Mouse (Mus musculus) thymus, postnatal 0 days (tissue): ENCODE data around the gene Snrpn. TPM values are rescaled to one million over a fixed set of nuclear protein-coding genes. Genes with fewer than 3 reads are reported as not detected.
"Not testable (repeated sequence)": the region's sequence is repeated elsewhere in the genome, so short reads cannot be mapped to it uniquely, and the experiment has no call there.

Experiments used
- DNase-seq: peaks from one replicate; pipeline ENCODE4 v3.0.0-alpha.2; 2015; ENCODE audit warnings: low spot score
- polyA plus RNA-seq: library from polyadenylated mRNA; unstranded; fragments of >200 nt; fragmentation: Nextera tagmentation; extraction: Ambion mirVana; gene quantifications from 2 replicates; pipeline ENCODE4 v1.2.1, GENCODE M21; 2015

Snrpn gene
- polyA plus RNA-seq, result 21.6 and 21.7 TPM in 2 replicates

DNA sequence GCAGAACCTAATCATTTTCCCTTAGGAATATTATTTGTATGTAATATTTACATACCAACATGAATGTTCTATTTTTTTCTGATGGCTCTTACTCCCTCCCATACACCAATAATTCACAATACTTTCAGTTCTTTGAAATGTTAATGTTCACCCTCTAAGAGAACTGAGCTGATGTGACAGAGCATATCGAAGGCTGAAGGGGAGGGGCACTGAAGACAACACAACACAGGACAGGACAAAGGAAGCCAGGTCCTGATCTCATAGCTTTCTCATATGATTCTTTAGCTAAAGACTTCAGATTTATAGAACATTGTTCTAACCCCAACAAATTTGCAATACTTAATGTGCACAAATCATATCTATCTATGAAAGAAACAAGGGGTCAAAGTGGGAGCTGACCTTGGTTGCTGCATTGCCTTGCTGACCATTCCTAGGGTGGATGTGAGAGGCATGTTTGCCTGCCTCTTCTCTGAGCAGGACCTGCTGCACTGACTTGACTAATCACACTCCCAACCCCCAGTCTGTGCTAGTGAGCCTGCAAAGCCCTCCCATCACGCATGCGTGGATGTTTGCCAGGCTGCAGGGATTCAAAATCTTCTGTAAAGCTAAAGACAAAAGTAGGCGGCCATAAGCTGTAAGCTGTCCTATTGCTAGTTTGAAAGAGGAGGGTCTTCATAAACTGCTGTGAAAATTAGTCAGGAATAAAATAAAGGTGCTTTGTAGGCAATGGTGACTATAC is at the start of gene Snrpn:
Gene Snrpn (minus strand): TSS at position 478 of the 739 bp plus-strand sequence.
- DNase-seq, result no peak

DNA sequence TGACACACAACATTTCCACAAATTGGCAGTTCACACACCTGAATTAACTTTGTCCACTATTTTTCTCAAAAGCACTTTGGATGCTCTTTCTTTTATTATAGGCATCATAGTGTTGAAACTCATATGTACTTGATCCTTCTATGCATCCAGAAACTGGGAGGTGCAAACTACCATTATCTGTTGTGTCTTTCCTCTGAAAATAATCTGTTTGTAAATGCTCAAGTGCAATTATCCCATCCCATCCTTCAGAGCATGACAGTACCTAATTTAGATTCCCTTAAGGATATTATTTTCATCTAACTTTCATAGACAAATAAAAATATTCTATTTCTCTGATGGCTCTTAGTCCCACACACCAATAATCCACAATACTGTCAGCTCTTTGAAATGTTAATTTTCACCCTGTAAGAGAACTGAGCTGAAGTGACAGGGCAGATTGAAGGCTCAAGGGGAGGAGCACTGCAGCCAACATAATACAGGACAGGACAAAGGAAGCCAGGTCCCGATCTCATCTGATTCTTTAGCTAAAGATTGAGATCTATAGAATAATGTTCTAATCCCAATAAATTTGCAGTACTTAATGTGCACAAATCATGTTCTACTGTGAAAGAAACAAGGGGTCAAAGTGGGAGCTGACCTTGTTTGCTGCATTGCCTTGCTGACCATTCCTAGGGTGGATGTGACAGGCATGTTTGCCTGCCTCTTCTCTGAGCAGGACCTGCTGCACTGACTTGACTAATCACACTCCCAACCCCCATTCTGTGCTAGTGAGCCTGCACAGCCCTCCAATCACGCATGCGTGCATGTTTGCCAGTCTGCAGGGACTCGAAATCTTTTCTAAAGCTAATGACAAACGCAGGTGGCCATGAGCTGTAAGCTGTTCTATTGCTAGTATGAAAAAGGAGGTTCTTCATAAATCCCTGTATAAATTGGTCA is 30.5 kb upstream of the Snrpn start:
- DNase-seq, result no peak

DNA sequence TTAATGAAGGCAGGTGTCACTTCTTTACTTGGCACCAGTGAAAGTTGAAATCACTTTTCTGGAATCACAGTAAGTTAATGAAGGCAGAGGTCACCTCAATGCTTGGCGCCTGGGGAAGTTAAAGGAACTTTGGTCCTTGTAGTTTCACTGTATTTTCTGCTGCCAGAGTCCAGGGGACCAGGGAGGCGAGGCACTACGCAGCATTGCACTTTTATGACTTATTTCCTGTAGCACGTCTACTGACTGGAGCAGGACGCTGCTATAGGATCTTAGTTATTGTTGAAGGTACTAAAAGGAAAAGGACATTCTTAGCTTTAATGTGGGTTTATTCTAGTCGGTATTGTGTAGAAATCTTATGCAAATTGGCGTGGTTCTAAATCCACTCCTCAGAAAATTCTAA is 14.7 kb downstream of the Snrpn start:
- DNase-seq, result no peak

DNA sequence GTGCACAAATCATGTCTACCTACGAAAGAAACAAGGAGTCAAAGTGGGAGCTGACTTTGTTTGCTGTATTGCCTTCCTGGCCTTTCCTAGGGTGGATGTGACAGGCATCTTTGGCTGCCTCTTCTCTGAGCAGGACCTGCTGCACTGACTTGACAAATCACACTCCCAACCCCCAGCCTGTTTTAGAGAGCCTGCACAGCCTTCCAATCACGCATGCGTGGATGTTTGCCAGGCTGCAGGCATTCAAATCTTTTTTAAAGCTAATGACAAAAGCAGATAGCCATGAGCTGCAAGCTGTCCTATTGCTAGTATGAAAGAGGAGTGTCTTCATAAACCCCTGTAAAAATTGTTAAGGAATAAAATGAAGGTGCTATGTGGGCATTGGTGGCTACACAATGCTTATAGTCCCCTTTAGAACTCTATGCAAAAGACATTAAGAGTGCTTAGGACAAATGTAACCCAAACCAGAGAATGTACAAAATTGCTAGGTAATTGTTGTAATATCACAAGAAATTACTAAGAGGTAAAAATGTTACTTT is 16.9 kb downstream of the Snrpn start:
- not testable (repeated sequence) for DNase-seq

DNA sequence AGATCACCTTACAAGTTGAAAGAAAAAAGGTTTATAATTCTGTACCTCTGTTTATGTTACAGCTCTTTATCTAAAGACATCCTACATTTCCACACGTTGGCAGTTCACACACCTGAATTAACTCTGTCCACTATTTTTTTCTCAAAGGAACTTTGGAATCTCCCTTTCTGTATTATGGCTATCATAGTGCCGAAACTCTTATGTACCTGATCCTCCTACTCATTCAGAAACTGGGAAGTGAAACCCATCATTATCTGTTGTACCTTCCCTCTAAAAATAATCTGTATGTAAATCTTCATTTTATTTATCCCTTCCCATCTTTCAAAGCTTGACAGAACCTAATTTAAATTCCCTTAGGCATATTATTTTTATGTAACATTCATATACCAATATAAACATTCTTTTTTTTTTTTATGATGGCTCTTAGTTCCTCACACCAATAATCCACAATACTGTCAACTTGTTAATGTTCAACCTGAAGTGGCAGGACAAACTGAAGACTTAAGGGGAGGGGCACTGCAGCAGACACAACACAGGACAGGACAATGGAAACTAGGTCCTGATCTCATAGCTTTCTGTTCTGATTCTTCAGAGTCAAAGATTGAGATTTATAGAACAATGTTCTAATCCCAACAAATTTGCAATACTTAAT is 17.5 kb downstream of the Snrpn start:
- DNase-seq, result no peak

DNA sequence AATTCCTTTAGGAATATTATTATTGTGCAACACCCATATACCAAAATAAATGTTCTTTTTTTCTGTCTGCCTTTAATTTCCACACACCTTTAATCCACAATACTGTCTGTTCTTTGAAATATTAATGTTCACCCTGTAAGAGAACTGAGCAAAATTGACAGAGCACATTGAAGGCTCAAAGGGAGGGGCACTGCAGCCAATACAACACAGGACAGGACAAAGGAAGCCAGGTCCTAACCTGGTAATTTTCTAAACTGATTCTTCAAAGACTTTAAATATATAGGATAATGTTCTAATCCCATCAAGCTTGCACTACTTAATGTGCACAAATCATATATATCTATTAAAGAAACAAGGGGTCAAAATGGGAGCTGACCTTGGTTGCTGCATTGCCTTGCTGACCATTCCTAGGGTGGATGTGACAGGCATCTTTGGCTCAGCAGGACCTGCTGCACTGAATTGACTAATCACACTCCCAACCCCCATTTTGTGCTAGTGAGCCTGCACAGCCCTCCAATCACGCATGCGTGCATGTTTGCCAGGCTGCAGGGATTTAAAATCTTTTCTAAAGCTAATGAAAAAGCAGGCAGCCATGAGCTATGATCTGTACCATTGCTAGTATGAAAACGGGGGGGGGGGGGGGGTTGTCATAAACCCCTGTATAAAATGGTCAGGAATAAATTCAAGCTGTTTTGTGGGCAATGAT is 42.7 kb downstream of the Snrpn start:
- no peak for DNase-seq

- no peak for DNase-seq
Measured at GRCm38 (mm10) chr7:60076301-60076700, 63.7 kb downstream of the Snrpn start.

GRCm38 (mm10) chr7:60047481-60048201 is 92.4 kb downstream of the Snrpn start:
- DNase-seq, result no peak

GRCm38 (mm10) chr7:60013186-60013585 is 126.8 kb downstream of the Snrpn start:
- no peak for DNase-seq

DNA sequence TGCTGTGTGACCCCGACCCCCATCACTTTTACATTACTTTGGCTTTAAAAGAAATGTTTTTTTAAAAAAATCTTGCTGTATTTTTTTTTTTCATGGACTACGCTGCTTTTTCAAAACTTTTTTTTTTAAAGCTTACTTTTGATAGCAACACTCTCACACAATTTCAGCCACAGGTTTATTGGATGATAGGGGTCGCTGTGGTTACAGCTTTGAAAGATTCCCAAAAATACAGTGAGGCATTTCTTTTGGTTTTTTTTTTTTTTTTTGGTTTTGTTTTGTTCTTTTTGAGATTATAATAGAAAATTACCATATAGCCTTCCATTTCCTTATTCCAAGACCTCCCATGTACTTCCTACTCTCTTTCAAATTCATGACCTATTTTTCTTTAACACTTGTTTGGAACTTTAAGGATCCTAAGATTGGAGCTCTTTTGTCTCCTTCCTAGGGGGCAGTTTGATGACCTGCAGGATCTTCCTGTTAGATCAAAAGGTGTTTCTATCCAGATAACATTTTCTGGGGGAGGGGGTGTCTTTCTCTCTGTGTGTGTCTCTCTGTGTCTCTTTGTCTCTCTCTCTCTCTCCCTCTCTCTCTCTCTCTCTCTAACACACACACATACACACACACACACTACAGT is 132.2 kb downstream of the Snrpn start:
- DNase-seq, result no peak

GRCm38 (mm10) chr7:60006262-60006661 is 133.8 kb downstream of the Snrpn start:
- DNase-seq, result no peak

DNA sequence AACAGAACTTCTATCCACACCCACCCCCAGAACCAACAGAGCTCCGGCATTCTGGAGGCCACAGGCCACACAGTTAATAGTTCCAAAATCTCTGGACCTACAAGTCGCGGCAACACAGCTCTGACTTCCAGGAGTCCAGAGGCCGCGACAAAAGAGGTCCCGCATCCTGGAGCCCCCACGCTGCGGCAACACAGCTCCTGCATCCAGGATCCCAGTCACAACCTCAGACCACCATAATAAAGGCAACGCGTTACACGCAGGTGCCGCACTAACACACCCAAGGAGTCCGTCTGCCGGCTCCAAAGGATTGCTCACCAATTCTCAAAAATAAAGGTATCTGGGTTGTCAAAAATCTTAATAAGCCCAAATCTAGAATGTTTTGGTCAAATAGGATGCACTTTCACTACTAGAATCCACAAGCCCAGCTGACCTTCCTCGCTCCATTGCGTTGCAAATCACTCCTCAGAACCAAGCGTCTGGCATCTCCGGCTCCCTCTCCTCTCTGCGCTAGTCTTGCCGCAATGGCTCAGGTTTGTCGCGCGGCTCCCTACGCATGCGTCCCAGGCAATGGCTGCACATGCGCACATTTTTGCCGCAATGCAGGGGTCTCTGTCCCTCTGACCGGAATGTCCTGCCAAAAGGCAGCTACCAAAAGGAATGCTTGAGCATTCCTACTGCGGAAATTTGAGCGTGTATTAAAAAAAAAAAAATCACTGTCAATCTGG is 135.3 kb downstream of the Snrpn start, which contains the start of the genes Snurf and Gm38393:
Gene Snurf (minus strand): TSS at position 444 of the 725 bp plus-strand sequence.
Gene Gm38393 (minus strand): TSS at position 459 of the 725 bp plus-strand sequence.
- peak; percentile 6 for DNase-seq

GRCm38 (mm10) chr7:60003921-60004605 is 136.0 kb downstream of the Snrpn start:
- peak; percentile 49 for DNase-seq

DNA sequence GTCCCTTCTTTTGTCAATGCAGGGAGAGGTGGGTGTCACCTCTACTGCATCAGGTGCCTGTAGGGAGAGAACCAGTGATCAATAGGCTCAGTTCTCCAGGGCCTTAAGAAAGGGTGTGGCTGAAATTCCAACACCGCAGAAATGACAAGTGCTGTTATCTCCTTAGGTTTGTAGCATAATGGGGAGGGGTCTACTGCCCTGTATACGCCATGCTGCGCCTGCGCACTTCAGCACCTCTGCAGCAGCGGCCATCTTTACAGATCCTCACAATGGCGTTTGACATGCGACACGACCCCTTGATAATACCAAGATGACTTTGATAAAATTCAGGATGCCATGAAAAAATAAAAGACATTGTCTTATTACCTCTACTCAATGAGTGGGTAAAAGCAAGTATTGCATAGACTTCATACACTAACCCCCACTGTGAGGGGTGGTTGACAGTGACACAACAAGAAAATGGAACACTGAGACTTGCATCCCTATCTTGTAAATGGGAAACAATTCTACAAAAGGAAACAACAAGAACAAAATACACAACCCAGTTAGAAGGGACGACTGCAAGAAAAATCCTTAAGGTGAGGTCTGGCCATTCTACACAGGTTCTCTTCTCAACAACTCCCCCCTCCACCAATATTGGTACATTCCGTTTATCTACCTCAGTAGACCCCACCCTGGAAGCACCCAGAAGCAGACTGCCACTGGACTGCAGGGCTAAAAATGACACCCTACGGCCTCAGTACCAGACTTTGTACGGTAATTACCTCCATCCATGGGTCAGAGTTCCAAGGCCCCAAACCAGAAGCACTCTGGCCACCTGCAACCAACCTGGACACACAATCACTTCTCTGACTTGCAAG is 136.8 kb downstream of the Snrpn start:
- peak; percentile 3 for DNase-seq

- no peak for DNase-seq
Measured at GRCm38 (mm10) chr7:59978646-59979045, 161.4 kb downstream of the Snrpn start.
